Mouse (Mus musculus) cerebellum, postnatal 4 days (tissue): ENCODE measurements around the gene Vps25.
A peak's percentile ranks its signal among the peaks of the same experiment; 100 is the strongest.

Experiments
- DNase-seq, 2 experiments: peaks; one replicate each; pipeline ENCODE4 v3.0.0; 2022; ENCODE audit warnings: low spot score in 2 of 2, mixed read lengths in 1 of 2

The Vps25 gene

GRCm38 (mm10) chr11:101245071-101245470 lies 8.4 kb upstream of the Vps25 start:
- DNase-seq: no peak

DNA sequence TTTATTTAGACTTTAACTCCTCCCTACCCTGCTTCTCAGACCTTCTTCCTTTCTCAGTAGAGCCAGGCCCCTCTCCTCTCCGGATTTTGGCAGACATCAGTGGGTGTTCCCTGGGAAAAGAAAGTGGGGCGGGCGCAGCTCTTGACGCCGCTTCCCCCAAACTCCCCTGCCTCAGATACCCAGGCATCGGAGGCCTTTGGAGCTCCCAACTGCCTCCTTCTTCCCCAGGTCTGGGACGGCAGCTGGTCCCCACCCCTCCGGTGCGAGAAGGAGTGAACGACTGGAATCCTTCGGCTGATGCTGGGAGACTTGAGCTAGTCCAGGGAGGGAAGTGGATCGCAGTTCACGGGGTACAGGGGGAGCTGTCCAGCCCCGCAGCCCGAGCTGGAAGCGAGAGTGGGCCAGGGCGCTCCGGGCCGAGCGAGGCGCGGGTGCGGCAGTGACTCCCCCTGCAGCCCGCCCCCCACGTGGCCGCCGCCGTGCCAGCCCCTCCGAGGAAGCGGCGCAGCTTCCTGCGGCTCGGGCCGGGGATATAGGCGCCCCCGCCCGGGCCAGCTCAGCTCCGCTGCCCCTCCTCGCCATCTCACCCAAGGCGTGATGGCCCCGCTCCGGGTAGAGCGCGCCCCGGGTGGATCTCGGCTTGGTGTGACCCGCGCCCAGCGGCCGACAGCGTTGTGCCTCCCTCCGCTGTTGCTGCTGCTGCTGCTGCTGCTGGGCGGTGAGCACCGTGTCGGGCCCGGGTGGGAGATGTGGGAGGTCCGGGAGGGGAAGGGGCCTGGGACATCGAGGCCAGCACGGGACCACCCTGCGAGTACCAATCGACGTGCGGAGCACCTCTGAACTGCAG lies 7.4 kb upstream of the Vps25 start, which contains the start of gene Ramp2:
Ramp2 (plus strand) TSS at position 174 of the 847 bp plus-strand sequence.
- DNase-seq: peak in 1 of 2 experiments; percentile 37

DNA sequence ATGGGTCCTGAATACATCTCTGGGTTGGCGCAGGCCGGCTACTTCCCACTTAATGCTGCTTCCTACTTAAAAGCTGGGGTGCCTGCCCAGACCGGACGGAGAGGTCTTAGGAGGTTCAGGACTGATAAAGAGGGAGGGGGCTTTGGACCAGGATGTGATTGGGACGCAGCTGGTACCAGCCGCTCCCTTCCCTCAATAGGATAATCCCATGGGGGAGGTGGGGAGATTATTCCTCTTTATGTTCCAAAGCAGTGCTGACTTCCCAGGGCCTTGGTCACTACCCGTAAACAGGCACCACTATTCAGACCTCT lies 6.8 kb upstream of the Vps25 start:
- DNase-seq: no peak

- no peak for DNase-seq
These were observed 5.9 kb upstream of the Vps25 start for GRCm38 (mm10) chr11:101247521-101248030.

GRCm38 (mm10) chr11:101248258-101248994 lies 5.1 kb upstream of the Vps25 start:
- DNase-seq: peak in 1 of 2 experiments; percentile 49

GRCm38 (mm10) chr11:101251031-101251430 lies 2.5 kb upstream of the Vps25 start:
- no peak for DNase-seq

DNA sequence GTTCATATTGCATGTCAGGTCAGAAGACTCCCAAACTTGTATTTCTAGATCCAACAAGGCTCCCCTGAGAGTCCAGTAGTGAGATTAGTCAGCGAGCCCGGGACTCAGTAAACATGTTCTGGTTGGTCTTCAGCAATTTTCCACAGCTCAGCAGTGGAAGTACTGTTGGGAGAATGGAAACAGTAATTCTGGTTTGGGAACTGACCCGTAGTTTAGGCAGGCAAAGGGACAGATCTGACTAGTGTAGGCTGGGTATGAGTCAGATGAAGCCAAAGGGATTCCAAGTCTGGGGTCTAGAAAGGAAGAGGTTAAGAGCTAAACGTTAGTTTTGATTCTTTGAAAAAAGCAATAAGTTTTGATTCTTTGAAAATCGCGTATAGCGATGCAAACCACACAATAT lies 566 bp upstream of the Vps25 start:
- no peak for DNase-seq

GRCm38 (mm10) chr11:101255826-101256775 lies 2.6 kb downstream of the Vps25 start:
- DNase-seq: no peak

DNA sequence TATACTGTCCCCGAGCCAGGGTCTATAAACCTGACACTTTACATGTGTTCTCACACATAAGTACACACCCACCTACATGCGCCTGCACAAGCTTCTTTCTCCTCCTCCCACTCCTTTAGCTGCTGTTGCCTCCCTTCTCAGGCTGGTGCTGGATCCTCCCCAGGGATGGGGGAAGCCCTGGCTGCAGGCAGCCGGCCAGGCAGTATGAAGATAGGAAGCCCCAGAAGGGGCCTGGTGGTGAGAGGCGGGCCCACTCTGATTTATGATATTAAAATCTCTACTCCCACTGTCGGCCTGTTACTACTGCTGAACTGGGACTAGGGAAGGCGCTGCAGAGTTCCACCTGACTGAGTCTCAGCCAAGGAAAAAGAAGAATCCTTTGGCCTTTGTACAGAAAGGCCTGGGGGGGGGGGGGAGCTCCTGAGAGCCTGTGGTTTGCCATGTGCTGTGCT lies 5.8 kb downstream of the Vps25 start:
- DNase-seq: no peak

DNA sequence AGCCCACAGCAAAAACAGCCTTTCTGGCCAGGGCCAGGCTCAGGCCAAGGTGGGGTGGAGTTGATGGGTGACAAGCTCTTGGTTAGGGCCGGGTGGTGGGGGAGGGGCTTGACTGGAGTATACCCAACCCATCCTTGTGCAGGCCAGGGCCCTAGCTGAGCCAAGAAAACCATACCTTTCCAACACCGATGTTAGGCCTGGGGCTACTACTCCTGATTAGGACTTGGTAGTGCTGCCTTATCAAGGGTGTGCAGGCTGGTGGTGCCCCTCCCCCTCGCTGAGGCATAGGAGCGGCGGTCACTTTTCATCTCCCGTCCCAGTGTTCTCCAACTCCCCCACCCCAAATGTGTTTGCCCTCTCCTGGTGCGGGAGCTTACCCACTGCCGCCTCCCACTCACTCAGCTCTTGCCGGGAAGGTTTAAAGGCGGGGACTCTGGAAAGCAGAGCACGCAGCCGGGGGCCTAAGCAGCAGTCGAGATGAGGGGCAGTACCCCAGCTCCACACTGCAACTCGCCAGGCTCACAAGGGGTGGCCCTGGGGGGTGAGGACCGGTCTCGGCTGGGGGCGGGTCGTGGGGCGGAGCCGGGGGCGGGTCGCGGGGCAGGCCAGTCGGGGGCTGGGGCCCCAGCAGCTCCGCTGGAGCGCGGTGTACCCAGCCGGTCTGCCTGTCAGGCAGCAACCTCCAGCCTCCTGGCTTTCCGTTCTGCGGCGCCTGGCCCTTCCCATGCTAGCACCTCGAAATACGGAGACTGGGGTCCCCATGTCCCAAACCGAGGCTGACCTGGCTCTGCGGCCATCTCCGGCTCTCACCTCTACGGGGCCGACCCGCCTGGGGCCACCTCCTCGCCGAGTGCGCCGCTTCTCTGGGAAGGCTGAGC lies 6.7 kb downstream of the Vps25 start, which contains the start of gene Wnk4:
Wnk4 (plus strand) TSS at position 620 of the 878 bp plus-strand sequence.
- DNase-seq: peak; percentile 28 to 34

GRCm38 (mm10) chr11:101260826-101261380 lies 7.4 kb downstream of the Vps25 start:
- no peak for DNase-seq

DNA sequence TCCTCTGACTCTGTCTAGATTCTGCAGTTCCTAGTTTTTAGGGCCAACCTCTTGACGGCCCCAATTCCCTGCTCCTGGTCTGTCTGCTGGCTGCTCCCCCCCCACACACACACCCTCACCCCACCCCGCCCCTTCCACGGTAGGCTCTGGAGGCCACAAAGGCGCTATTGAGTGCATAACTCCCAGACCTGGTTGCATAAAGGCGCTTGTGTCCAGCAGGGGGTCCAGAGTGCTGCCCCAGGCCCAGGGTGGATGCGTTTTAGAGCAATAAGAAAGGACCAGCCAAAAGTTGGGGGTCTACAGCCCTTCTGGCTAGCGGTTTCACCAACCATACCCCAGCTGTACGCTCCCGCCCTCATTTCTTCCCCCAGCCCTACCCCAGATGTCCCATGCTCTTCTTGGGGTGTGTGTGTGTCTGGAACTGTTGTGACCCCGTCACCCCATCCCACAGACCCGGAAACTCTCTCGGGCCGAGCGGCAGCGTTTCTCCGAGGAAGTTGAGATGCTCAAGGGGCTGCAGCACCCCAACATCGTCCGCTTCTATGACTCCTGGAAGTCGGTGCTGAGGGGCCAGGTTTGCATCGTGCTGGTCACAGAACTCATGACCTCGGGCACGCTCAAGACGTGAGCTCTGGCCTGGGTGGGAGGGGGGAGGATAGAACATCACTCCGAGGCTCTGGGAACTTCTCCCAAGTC lies 8.9 kb downstream of the Vps25 start:
- DNase-seq: no peak

DNA sequence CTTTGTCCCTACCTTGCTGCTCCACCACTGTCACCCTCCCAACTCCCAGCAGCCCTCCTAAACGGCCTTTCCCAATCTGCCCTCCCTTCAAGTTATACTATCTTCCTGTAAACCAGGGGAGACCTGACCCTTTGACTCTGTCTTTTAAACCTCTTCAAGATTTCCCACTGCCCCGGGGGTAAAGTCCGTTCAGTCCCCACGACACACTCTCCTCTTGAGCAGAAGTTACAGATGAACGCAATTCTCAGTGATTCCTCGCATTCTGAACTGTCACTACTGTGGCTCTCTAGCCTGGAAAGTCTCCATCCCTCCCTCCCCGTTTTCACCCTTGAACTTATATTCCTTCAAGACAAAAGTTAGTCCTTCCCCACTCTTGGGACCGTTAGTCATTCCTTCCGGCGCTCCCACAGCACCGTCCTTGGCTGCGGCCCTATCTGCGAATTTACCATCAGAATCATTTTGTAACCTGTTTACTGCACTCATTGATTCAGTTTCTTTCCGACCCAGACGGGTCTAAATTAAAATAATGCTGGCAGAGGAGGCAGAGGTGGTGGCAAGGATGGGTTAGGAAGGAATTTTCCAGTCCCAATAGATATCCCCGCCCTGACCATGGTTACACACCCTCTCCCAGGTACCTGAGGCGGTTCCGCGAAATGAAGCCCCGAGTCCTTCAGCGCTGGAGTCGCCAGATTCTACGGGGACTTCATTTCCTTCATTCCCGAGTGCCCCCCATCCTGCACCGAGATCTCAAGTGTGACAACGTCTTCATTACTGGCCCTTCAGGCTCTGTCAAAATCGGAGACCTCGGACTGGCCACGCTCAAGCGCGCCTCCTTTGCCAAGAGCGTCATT lies 9.9 kb downstream of the Vps25 start:
- DNase-seq: no peak

GRCm38 (mm10) chr11:101263989-101264280 lies 10.4 kb downstream of the Vps25 start:
- DNase-seq: no peak

GRCm38 (mm10) chr11:101264954-101265471 lies 11.5 kb downstream of the Vps25 start:
- no peak for DNase-seq

DNA sequence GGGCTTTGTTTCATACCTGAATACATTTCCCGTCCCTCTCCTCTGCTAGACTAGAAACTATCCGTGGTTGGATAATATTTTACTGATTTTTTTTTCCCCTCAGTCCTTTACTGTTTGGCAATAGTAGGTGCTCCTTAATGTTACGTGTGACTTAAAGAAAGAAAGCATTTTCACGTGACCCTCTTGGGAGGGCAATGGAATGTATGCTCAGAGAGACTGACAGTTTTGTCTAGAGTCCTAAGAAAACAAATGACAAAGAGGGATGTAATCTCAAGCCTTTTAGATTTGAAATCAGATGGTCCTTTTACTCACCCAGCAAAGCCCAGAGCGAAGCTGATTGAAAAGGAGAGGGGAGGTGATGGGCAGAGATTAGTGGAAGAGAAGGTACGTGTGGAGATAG lies 12.4 kb downstream of the Vps25 start:
- no peak for DNase-seq

GRCm38 (mm10) chr11:101269577-101270116 lies 16.1 kb downstream of the Vps25 start:
- no peak for DNase-seq

DNA sequence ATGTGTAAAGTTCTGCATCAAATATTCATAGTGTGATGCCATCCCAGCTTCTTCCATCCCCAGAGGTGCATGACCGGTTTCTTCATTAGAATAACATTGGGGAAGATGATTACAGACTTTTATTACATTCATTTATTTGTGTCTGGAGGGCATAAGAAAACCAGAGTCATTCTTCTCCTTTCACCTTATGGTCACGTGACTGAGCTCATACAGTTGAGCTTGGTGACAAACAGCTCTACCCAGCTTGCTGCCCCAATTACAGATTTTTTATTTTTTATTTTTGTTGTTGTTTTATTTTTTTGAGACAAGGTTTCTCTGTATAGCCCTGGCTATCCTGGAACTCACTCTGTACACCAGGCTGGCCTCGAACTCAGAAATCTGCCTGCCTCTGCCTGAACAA lies 18.9 kb downstream of the Vps25 start:
- no peak for DNase-seq
